Mouse (Mus musculus) layer of hippocampus, postnatal 14 days (tissue): ENCODE measurements at regions not wholly inside any gene's neighbourhood (a gene's known extent, or its start where the extent isn't known, plus 50 kb on each side); places are given as distances from the start of the nearest gene placed in this dataset.

Experiments used
- DNase-seq, 2 experiments: peaks; one replicate each; pipeline ENCODE4 v3.0.0; 2021 to 2022; ENCODE audit warnings: low spot score in 2 of 2, mixed read lengths in 1 of 2

DNA sequence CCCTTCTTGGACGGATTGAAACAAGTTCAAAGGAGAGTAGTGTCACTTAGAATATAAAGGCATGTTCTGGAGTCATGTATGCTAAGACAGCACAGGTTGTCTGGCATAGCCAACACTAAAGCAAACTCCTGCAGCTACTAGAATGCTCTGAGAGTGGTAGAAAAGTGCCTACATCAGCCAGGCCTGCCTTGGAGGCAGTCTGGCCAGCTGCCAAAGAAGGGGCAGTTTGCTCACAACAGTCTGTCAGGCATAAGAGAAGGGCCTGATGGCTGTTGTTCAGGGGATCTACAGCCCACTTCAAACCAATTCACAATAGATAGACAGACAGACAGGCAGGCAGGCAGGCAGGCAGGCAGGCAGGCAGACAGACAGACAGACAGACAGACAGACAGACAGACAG is 136.5 kb upstream of the Dap start:
- DNase-seq, result no peak

- DNase-seq, result peak; percentile 53 to 78
Observed at GRCm38 (mm10) chr15:31091916-31092570, 132.1 kb upstream of the Dap start.

GRCm38 (mm10) chr15:31096206-31096605 is 127.9 kb upstream of the Dap start:
- no peak for DNase-seq

DNA sequence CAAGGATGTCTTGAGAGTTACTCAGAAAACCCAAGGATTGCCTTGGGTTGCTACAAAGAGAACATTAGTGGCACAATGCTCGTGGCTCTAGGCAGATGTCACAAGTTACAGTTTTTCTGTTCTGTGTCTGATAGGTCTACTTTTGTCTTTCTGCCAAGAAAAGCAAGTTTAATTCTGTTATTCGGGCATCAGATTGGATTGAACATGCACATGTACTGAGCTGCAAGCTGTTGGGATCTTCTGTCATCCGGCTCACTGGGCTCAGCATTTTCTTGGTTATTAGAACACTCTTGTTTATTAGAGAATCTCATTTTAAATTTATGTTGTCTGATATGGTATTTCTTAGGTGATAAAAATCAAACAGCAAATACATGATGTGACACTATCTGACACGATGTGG is 126.8 kb upstream of the Dap start:
- DNase-seq, result peak; percentile 31 to 83

DNA sequence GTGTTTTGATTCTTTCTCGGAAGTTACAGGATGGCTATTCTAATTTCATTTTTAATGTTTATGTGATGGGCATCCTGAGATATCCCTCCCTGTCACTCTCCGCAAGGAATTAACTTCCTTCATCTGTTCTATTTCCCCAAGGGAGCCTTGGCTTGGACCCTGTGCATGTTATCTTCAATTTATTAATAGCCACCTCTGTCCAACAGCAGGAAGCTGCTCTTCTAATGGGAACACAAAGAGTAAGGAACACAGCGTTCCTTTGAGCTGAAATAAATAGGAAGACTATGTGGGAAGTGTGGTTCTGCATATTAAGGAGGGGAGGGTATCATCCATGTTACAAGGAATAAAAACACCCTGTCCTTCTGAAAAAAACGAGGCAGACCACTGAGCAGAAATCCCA is 119.4 kb upstream of the Dap start:
- DNase-seq, result no peak

DNA sequence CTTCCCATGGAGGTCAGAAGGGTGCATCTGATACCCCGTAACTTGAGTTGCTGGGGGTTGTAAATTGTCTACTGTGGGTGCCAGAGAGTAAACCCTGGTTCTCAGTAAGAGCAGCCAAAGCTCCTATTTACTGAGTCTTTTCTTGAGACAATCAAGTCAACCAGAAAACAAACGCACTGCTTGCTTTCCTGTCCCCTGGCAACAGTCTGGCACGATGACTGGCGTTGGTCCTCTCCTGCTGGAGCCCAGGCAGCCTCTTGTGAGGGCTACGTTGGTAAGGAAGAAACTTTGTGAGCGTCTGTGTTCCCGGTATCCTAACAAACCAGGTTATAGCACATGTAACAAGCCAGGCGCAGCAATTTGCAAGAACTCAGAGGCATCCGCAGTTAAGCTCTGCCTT is 117.2 kb upstream of the Dap start:
- no peak for DNase-seq

DNA sequence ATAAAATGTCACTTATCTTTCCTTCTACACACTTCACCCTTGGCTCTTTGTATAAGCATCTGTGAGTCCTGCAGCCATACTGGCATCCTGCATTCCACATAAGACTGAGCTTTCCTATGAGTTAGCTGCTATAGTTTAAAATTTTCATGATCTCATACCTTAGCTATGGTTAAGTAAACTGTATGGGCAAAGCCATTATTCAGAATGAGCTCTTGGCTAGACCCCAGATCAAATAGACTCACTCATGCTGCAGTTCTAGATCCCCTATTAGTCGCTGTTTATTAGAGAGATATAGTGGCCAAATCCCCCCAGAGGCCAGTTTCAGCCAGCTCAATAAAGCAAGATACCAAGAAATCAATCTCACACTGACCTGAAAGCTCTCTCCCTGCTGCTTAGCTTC is 110.9 kb upstream of the Dap start:
- no peak for DNase-seq

GRCm38 (mm10) chr15:31117338-31117737 is 106.8 kb upstream of the Dap start:
- DNase-seq, result no peak

DNA sequence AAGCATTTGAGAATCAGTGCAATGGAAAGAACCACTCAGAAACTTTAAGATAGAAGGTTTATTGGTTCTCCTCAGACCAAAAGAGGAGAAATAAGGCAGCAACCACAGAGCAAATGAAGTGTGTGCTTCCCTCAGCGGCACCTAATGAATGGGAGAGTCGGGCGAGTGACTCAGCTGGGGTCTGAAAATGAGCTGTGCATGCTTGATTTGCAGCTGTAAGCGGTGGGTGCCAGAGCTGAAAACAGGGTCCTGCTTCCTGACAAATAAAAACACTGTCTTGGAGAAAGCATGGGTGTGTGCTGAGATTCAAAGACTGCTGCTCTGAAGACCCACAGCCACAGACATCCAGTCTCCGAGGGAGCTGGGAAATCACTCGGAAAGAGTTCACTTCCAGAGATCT is 104.0 kb upstream of the Dap start:
- DNase-seq, result peak in 1 of 2 experiments; percentile 16

- no peak for DNase-seq
Observed at GRCm38 (mm10) chr15:31125784-31126183, 98.3 kb upstream of the Dap start.

GRCm38 (mm10) chr15:31126999-31127398 is 97.1 kb upstream of the Dap start:
- no peak for DNase-seq

GRCm38 (mm10) chr15:31134891-31135290 is 89.2 kb upstream of the Dap start:
- DNase-seq, result no peak

- no peak for DNase-seq
Observed at GRCm38 (mm10) chr15:31138637-31139036, 85.5 kb upstream of the Dap start.

DNA sequence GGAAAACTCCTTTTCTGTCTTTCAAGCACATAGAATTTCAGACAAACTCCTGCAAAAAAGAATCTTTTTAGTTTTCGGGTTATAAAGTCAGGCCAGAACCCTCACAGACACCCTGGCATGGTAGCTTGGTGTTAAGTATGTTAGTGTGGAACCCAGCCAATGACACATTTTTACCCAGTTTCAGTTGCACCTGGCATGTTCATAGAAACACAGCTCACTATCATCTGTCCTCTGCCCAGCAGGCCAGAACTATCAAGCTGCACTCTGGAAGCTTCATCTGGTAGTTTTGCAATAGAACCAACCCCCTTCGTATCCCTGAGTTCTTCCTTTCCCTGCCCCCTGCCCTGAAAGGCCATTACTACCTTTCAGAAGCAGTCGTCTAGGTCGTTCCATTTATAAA is 82.4 kb upstream of the Dap start:
- DNase-seq, result peak in 1 of 2 experiments; percentile 52

DNA sequence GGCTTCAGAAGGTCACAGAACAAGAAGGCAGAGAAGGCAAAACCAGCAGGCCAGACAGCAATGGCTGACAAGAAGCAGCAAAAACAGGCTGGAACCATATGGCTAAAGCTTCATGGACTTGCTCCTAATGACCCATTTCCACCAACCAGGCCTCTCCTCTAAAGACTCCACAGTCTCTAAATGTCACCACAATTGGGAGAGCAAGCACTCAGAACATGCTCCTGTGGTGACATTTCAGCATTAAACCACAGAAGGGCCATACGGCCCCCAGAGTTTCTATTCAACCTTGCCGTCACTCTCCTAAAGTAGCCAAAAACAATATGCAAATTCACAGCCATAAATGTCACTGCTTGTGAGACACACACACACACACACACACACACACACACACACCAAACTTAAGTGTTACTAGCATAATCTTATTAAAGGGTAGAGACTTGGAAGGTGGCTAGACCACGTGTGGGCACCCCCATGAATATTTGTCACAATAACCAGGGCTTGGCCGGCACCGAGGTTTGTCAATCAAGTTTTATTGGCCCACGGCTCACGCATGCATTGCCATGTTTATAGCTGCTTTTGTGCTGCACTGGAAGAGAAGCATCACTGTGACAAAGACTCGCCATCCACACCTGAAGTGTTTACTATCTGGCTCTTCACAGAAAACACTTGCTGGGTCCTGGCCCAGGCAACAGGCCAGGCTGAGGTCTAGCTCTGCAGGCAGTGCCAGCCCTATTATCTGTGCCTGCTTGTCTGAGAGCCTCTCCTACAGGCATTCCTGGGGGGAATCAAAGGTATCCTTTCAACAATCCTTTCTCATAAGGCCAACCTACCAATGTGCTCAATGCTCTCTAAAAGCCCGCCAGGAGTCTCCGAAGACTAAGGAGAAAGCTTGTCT is 75.6 kb upstream of the Dap start:
- DNase-seq, result no peak

DNA sequence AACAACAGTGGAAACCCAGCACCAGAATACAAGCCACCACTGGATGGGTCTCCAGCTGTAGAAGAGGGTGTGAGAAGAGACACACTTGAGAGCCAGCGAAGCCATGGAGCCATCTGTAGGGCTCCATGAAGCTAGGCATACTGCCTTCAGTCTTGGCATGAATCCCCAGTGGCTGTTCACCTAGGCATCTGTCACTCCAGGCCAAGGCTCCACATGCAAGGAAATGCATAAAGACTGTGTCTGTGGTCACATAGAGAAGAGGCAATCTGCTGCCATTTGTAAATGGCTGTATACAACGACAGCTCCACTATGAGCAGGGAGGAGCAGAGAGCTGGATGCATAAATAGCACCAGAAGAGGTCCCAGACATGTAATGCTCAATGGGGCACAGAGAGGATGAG is 74.3 kb upstream of the Dap start:
- DNase-seq, result no peak

DNA sequence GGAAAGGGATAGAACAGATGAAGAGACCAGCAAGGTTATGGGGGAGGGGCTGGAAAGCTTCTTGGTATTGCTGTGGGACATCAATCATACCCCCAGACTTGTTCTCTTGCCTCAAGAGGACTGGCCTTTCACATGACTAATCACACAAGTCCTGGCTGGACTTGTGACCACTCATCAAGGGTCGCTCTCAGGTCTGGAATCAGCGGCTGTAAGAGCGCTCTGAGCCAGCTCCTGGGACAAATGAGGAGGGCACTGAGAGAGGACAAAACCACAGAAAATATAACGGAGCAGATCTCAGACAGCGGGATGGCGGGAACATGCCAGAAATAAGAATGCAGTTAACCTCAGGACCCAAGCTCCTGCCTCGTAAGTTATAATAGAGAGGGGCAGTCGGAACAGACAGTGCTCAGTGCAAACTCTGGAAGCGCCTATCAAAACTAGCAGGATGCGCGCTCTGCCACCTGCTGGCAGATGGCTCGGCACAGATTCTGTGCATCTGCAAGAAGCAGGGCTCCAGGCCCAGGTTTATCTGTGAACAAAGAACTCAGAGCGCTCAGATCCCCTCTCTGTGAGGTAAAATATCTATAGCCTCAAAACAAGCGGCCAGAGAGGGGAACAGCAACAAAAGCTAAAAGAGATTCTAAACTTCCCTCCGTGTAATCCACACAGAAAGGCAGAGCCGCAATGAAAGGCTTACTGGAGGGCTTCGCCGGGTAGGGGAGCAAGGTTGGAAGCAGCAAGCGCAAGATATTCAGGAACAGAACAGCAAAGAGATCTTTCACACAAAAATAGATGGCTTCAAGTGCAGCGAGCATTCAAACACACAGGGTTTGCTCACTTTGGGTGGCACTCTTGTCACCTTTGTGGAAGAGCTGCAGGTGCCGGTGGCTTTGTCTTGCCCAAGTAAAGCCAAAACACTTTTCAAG is 73.3 kb upstream of the Dap start:
- peak; percentile 73 to 84 for DNase-seq

DNA sequence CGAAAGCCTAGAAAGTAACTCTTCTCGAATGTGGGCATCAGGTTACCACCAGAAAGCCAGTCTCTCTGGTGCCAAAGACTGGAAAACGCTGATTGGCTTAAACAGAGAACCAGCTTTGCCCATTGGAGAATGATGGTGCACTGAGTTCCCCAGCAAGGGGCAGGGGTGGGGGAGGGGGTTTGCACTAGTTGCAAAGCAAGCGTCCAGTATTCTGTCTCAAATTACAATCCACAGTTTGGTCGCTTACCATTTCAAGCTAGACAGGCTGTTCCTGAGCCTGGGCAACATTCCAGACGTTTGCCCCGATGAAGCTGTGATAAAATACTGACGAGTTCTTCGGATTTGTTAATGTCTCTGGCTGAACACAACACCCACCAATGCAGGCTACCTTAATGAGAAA is 69.0 kb upstream of the Dap start:
- DNase-seq, result no peak

DNA sequence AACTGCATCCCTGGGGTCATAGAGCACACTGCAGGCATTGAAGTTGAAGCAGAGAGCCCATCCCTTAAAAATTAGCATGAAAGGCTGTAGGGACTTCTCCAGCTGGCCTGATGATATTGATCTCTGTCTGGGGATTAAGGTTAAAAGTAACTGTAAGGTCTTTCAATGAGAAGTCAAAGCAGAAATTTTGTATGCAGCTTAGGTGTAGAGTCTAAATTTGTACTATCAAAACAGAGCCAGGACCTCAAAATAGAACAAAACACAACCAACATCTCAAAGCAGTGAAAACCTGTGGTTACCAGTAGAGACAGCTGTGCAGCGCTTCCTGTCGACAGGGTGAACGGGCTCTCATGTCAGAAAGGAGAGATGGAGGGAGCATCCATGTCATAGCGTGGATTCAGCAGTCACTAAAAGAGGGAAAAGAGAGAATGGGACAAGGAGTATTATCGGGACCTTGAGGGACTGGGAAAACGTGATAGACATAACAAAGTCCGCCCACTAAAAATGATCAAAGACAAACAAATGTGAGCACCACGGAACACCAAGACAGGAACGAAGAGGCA is 57.5 kb upstream of the Dap start:
- no peak for DNase-seq

DNA sequence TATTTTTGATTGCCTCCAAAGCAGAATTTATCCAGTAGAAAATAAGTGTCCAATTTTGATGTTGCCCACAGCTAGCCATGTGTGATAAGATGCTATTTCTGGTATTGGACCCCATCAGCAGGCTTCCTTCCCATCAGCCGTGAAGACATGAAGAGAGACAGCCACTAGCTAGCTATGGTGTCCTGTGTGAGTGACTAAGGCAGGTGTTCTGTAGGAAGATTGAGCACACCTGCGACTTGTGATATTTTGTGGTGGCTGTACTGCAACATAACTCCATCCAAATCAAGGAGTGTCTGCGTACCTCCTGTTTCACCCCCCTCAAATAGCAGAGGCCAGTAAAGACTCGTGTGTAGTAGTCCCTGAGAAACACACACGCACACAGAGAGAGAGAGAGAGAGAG is 56.6 kb upstream of the Dap start:
- no peak for DNase-seq

DNA sequence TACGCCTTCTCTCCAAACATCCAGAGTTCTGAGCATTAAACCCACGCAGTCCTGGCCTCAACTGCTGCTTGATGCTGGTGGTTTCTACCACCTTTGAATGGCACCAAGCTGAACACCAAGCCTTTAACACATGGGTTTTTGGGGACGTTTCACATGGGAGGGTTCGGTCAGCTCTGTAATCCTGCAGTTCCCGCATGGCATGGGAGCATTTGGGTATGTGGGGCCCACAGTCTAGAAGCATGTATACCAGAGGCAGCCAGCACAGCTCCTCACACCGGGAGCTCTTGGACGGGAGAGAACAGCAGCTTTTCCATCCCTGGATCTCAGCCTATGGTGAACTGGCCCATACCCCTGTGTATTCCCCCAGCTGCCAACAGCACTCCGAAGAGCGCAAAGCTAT is 55.9 kb upstream of the Dap start:
- no peak for DNase-seq
